Mouse (Mus musculus) spleen, postnatal 10 days (tissue): ENCODE results near the gene Gm2431.

Experiments
- DNase-seq, 2 experiments: peaks; one replicate each; pipeline ENCODE4 v3.0.0; 2021 to 2022; ENCODE audit warnings: low spot score in 2 of 2

Gene Gm2431

GRCm38 (mm10) chr7:142211559-142211958, 46.6 kb downstream of the Gm2431 start, which contains the start of gene Gm7579:
Gene Gm7579 (plus strand): TSS chr7:142211859.
- DNase-seq = no peak
